Mouse (Mus musculus) layer of hippocampus, adult 8-10 months (tissue): ENCODE results near the gene Dusp22. TPM values are rescaled to one million over a fixed set of nuclear protein-coding genes. Genes with fewer than 3 reads are reported as not detected.

Experiments used
- DNase-seq, 2 experiments: peaks; one replicate each; pipeline ENCODE4 v3.0.0; 2022; ENCODE audit warnings: low spot score in 2 of 2
- total RNA-seq, 4 experiments: library from RNA; stranded (reverse); gene quantifications; 2 replicates each; pipeline ENCODE4 v1.2.4; 2022

Dusp22 gene
- total RNA-seq, result 10 to 100 TPM; 23.1 to 25.5 (median 23.9) TPM

DNA sequence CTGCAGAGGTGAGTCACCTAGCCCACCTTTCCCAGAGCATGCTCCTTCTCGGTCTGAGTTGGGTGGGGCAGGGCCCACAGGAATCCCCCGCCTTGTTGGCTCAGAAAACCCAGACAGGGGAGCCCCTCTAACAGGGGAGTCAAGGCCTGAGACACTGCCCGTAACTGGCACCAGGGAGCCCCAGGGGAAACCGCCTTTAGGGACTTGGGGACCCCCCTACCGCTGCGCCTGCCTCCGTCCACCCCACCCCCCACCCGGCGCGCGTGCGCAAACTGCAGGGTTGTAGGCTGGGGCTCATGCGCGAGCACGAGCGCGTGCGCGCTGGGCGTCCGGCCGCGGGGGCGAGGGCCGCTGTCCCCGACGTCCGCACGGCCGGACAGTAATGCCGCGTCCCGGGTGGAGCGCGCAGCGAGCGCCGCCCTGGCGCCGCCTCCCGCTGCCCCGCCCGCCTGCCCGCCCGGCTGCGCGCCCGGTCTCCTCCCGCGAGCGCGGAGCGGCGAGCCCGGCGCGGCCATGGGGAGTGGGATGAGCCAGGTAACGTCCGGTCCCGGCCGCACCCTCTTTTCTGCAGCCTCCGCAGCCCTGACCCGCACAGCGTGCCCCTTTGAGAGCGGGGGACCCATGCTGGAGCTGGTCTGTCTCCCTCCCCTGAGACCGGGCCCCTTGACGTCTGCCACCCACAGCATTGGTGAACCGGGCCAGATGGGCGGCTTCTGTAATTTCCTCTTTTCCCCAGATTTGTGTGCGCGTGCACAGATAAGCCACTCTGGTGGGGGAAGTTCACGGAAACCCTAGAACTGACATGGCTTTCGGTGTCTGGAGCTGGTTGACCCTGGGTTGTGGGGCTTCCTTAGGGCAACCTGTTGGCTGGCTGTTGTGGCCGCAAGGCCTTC is at the start of gene Dusp22:
Dusp22 (plus strand) TSS at position 387 of the 893 bp plus-strand sequence.
- DNase-seq, result peak; percentile 79 to 80

DNA sequence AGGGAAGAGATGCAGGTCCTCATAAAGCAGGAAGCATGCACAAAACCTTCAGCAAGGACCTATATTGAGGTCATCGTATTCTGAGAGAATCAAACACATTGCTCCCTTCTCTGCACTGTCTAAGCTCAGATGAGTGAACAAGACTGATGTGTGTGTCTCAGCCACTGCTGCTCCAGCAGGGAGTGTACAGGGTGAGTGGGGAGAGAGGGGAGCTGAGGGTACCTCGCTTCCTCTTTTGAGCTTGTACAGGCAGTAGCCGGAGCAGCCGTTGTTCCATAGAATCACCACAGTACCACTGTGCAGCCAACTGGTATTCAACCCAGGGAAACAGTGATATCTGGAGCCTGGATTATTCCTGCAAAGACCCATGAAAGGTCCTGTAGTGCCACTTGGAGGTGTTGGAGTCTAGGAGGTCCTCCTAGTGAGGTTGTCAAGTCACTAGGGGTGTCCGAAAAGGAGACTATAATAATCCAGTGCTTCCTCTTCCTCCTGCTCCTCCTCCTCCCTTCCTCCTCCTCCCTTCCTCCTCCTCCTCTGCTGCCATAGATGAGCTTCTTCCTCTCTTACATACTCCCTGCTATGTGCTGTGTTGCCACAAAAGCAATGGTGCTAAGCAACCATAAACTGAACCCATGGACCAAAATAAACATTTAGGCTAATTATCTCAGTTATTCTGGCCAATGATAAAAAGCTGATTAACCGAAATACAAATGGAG is 47.6 kb upstream of the Dusp22 start:
- DNase-seq, result no peak

DNA sequence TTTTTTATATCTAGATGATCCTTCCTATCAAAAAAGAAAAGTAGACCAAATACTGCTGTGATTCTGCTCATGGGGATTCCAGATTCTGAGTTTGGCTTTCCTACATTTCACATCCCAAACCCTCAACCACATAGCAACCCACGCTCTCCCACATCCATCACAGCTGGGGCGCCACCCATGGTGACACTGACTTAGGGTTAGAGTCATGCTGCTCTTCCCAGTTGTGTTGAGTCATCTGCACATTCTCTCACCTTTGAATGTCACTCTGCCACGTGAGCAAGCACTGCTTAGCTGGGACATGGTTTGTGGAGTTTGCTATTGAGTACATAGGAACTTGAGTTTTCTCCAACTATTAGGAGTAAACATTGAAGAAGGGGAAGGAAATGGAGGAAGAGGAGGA is 40.1 kb upstream of the Dusp22 start:
- no peak for DNase-seq

DNA sequence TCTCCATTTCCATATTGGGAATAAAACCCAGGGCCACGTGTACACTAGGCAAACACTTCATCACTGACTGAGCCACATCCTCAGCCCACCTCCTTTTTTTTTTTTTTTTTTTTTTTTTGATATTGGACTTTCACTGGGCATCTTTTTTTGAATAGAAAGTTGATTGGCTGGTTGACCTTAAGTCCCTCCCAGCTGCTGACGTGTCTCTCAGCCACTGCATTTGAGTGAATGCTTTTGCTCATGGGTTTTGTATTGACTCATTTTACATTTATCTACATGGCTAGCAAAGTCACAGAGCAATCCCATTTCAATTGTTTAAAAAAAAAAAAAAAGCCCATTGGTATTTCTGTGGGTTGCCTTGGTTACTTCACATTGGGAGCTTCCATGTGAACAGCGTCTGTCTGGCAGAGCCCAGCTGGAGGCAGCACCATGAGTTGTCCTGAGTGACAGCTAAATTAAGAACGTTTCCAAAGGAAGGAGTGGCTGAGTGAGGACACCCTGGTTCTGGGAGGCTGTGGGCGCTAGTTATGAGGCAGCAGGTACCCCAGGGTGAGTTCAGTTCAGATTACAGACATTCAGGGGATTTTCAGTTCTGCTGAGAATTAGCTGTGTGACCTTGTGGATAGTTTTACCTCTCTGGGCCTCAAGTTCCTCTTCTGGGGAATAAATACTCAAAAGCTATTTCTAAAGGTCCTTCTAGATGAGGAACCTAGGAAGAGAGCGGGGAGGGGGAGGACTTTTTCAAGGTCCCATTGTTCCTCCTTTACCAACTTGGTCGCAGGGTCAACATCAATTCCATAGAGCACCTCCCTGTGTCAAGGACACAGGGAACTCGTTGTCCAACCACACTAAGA is 31.4 kb upstream of the Dusp22 start:
- DNase-seq, result peak; percentile 53 to 70

DNA sequence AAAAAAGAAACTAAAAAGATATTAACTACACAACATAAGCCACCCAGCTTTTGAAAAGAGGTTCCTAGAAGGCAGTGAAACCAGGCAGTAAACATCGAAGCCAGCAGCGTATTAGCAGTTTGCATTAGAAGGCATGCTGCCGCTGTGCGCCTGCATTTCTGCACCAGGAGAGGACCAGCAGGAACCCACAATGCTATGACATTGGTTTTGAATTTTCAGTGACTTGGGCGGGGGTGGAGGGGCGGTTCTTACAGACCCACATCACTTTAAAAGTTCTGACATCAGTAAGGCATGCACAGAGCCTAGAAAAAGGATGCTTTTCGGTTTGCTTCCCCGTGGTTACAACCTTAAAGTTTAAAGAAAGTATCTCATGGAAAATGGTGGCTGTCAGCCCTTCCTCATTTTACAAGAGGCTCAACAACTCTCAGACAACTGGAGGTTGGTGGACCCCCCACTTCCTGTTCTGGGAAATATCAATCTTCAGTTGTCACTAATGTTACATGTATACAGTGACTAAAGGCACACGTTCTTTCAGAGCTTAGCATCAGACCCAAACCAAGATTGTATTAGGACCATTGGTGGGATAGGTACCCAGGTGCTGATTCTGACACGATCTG is 29.9 kb upstream of the Dusp22 start:
- no peak for DNase-seq

DNA sequence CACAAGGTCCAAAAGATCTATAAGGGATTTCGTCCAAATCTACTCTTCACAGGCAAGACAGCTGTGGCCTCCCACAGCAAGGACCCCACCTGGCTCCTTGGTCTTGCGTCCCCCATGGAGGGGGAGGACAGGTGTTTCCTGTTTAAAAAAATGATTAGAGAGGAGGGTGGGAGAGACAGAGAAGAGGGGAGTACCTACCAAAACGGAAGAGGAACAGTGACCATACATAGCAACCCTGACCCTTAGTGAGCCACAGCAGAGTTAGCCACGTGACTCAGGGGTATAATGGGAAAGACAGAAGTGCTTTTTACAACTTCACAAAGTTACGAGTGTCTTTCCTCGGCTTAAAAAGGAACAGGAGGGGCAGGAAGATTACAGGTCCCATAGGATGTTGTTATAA is 26.8 kb upstream of the Dusp22 start:
- no peak for DNase-seq

DNA sequence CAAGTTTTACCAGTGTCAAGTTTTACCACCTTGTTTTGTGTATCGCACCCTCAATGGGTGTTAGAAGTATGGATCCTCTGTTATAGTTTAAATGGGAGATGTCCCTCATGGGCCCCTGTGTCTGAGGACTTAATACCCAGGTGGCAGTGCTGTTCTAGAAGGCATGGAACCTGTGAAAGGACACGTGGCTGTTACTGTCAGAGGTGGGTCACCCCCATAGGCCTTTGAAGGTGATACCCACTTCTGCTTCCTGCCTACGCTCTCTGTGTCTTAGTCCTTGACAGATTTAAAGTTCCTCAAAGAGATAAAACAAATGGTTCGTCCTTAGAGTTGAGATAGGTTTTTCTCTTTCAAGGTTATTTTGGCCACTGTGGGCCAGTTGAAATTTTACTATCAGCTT is 23.3 kb upstream of the Dusp22 start:
- no peak for DNase-seq

DNA sequence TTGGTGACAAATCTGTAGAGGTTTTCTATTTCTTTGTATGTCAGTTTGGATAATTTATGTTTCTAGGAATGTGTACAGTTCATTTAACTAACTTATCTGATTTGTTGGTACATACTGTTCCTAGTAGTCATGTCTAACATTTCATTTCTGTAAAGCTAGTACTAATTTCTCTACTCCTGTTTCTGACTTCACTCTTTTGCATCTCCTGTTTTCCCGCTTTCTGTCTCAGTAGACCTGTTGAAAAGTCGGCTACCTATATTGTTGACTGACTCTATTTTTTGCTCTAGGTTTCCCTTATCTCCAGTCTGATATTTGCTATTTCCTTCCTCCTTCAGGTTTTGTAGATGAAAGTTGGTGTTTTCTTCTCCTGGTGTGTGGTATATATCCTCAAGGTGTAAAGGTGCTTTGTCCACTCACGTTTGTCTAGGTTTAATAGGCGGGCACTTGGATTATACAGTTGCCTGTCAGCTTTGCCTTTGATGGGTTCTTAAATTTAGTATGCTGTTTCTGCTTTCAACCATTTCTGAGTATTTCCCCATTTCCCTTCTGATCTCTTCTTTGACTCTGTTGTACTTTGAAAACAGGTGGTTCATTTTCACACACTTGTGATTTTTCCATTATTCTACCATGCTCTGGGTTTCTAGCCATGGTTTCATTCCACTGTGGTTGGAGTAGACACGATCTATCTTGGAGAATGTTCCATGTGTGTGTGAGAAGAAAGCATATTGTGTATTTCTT is 21.3 kb upstream of the Dusp22 start:
- DNase-seq, result no peak

DNA sequence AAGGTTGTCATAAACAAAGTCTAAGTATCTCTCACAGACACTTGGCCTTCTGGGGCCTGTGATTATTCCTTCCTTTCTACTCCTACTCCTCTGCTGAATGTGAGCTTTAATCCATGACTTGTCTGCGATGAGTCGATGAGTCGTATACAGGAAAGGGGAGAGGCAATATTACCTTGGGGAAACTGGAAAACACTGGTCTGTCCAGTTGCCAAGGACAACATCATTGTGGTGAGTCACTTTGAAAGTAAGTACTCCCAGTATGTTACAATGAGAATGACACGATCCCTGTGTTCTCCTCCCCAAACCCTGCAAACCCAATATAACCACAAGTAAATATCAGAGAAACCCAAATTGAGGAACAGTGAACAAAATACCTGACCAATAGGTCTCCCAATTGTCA is 17.7 kb upstream of the Dusp22 start:
- DNase-seq, result no peak

DNA sequence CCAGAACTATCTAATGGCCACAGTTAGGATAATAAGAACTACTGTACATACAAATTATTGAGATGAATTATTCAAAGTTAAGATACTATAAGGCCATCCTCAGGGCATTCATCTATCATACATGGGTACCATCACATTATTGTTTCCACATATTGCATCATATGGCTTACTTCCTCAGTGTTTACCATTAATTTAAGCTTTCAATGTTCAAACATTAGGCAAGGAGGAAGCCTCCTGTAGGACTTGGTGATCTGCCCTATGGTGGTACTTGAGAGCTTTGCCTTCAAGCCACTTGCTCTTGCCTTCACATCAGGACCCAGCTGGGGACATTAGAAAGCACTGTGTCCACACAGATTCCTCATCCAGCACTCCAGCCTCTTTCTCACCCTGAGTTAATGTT is 11.3 kb upstream of the Dusp22 start:
- DNase-seq, result no peak

DNA sequence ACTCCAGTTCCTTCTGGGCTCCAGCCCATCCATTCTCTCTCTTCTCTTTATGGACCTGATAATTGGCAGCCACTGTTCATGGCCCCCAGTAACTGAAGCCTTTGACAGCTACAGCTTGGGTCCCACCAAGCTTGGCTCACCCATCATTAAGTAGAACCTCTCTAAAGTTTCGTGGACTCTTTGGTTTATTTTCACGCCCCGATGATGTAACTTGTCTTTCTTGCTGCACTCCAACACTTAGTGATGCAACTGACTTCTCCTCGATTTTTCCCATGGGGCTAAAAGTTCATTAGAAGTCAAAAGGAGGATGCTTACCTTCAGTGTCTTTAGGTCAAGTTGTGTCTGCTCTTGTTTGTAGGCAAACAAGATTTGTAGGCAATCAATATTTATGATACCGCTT is 10.6 kb upstream of the Dusp22 start:
- DNase-seq, result no peak

DNA sequence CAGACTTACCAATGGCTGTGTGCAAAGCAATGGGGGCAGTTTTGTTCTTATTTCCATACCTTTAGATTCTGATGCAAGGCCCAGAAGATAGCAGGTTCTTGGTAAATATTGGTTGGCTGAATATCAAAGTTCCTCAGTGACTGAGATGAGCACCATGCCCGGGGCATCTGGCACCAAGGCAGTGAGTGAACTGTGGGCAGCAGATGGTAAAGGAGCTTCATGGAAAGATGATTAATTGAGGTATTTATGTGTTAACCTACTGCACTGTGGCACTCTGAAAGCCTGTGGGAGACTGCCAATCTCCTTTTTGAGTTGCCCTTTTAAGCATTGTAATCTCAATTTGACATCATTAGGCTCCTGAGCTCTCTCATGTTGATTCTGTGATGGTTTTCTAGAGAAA is 9.1 kb upstream of the Dusp22 start:
- DNase-seq, result no peak

DNA sequence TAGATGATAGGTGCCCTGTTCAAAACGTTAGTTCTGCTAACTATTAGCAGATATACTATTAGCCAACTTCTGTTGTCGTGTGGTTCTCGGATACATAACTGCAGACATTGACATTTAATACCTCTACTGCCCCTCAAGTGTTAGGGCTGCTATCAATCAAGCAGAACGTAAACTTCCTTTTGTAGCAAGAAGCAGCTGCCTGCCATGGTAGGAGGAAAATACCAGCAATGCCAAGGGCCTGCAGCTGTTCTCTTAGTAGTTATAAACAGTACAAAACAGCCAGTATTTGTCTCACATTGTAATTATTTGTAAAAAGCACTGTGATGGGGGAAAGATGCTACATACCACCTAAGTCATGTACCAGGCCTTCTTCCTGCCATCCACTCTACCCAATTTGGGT is 6.7 kb upstream of the Dusp22 start:
- DNase-seq, result no peak

DNA sequence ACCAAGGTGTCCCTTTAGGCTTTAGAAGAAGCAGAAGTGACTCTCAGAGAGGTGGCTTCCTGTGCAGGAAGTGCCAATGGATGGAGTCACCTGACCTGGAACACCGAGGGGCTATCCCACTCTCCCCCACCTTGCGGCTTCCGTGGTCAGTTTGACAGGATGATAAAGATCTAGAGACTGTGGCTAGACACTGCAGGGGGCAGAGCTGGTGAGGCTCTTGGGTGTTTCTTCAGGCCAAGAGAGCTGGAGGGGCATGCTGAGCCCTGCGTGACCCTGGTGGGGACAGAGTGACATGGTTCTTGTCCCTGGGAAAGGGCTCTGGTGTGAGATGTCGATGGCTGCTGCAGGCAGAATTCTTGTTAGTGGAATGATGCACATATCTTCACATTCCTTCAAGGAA is 5.3 kb upstream of the Dusp22 start:
- no peak for DNase-seq

DNA sequence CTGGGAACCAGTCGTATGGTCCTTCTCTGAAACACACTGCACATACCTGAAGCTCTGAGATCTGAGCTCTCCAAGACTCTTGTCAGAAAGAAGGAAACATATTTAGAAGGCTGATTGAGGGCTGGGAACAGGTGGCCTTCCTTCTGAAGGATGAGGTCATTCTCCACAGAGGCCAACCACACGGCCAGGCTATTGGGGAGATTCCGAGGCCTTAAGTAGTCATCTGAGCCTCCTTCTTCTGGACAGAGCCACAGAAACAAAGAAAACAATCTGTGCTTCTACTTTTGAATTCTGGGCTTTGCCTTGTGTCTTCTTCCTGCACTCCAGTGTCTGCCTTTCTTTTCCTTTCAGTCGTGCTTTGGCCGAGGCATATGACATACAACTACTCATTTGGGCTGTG is 2.9 kb upstream of the Dusp22 start:
- no peak for DNase-seq

DNA sequence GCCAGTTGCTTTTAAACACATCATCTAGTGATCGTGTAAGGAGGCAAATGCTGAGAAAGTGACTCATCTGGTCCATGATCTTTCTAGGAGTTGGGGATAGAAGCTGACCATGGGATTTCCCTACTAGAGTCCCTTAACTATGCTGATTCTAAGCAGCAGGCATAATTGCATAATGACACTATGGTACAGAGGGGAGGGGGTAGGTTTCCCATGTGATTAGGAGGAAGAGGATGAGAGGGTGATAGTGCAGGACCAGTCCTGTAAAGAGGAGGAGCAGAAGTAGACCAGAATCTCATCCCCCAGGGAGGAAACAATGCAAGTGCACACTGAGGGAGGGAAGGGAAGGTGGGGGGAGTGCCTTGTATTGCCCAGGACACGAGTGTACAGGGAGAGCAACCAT is 2.0 kb upstream of the Dusp22 start:
- no peak for DNase-seq

DNA sequence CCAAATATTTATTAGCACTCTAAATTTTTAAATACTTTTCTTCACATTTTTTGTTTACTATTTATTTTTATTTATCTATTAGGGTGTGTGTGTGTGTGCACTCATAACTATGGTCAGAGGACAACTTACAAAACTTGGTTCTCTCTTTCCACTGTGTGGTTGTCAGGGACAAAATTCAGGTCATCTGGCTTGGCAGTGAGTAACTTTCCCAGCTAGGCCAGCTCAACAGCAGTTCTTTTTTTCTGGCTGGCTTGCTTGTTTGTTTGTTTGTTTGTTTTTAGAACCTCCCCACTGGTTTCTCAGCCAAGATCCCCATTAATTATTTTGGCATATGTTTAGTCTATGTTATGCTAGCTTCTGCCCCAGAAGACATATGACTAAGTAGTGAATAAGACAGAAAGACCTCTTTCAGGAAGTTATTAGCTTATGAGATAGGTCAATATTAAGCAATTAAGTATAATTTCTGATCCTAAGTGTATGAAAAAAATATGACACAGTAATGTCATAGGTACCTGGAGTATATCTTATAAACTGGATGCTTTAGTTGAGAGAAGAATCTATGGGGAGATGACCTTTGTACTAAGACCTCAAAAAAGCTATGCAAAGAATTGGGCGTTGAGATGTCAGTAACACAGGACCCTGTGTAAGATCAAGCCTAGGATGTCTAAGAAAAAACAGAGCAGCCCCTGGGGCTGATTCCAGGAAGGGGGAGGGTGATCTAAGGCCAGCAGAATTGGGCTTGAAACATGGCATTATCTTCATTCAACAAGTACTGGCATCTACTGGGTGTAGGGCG is 1.4 kb upstream of the Dusp22 start:
- DNase-seq, result no peak

DNA sequence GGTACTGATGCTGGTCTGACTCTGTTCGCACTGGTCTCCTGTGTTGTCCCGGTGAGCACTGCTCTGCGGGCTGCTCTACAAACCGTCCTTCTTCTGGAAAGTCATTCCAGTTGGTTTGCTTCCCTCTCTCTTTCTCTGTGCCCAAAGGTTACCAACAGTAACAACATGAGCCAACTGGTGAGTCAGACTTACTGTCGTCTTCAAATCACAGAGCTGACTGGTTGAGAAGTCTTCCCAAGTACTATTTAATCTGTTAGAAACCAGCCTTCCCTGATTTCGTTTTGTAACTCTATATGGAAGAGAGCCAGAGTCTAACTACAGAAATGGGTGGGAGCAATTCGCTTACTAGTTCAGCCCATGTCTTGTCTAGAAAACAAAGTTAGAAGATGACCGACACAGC is 5.5 kb downstream of the Dusp22 start:
- DNase-seq, result no peak

DNA sequence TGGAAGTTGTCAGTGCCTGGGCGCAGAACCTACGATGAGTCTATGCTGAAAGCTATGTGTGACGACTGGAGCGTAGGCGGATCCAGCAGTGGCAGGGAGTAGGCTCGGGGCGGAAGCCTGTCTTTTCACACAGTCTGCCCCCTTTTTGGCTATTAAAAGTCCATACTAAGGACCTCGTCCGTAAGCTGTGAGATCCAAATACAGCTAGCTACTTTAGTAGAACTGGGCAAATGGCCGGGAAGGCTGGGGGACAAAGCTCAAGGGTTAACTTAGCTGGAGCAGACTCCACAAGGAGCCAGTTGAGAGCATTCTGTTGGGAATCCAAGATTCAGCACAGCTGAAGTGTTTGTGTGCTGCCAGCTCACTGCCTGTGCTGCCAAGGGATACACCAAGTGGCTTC is 6.7 kb downstream of the Dusp22 start:
- DNase-seq, result peak; percentile 29 to 46

DNA sequence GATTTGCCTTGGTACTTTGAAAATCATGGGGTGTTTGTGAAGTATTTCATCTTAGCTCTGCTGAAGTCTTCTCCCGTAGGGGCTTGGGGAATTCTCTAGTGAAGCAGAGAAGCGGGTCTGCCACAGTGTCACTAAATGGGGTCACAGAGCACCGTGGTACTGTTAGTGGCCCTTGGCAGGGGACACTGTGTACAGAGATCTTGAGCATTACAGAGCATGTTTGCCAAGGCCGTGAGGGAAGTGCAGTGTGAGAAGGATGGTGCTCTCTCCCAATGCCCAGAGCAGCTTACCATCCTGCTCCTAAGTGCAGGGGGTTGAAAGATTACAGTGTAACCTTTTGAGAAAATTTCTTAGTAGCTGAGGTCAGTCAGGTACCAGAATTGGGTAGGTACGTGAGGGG is 8.5 kb downstream of the Dusp22 start:
- no peak for DNase-seq
